11 mouse cellular contexts compared by ENCODE assay signal in genomic region chr2:63982351-63982751, GRCm38 (mm10).
DNase-seq lines count a peak whose midpoint lies in the region; ATAC-seq and TF ChIP-seq lines count a peak whose summit lies in the region.
"Had no signal": no experiment of that assay in that cellular context is flagged by ENCODE, and none has a peak within 500 bp of the region (broad histone marks: within the 10 kb centered on the region; RNA-seq: fewer than 3 reads in every experiment).

No protein-coding gene starts in this region.

- 0 out of 2 replicates have a peak, but pooled peaks have one; percentile 64 for TF ChIP-seq EP300 in heart, postnatal 0 days (IDR thresholded peaks at IDR 0.05; ENCODE audit: low read depth)

- TF ChIP-seq CTCF in heart, postnatal 0 days (IDR thresholded peaks at IDR 0.05; ENCODE audit: low read depth) = no peak

- no peak overlapping the region for H3K4me3 ChIP-seq in forebrain, embryonic 11.5 days (ENCODE audit: low read depth, low read length)
- no peak overlapping the region for H3K4me3 ChIP-seq in forebrain, embryonic 10.5 days
- no peak overlapping the region for H3K4me3 ChIP-seq in forebrain, embryonic 15.5 days
- no peak overlapping the region for H3K4me3 ChIP-seq in heart, postnatal 0 days (ENCODE audit: low read depth, low read length)
- no peak overlapping the region for H3K4me3 ChIP-seq in midbrain, embryonic 13.5 days (replicated peaks)
- H3K4me3 ChIP-seq: liver, embryonic 13.5 days had no signal

- H3K4me1 ChIP-seq in forebrain, embryonic 11.5 days (replicated peaks; ENCODE audit: control insufficient read depth, insufficient read depth, low read length) = peaks cover 8% of the 10 kb centered on the region; the same call in 1 of the 2 replicates
- peaks cover 20% of the 10 kb centered on the region for H3K4me1 ChIP-seq in forebrain, embryonic 10.5 days
- peaks cover 20% of the 10 kb centered on the region for H3K4me1 ChIP-seq in forebrain, embryonic 15.5 days
- H3K4me1 ChIP-seq in heart, postnatal 0 days (ENCODE audit: control insufficient read depth, insufficient read depth) = 0 out of 2 replicates have a peak, but pooled peaks cover 3% of the 10 kb centered on the region
- peaks cover 21% of the 10 kb centered on the region for H3K4me1 ChIP-seq in midbrain, embryonic 13.5 days (replicated peaks)
- H3K4me1 ChIP-seq: liver, embryonic 13.5 days had no signal

- WGBS in forebrain, embryonic 11.5 days = 10% methylated on average over 4 of the region's 4 CpGs
- 15% methylated on average over 4 of the region's 4 CpGs for WGBS in forebrain, embryonic 10.5 days
- 8% methylated on average over 4 of the region's 4 CpGs for WGBS in forebrain, embryonic 15.5 days
- WGBS in heart, postnatal 0 days = 23% methylated on average over 4 of the region's 4 CpGs
- WGBS in midbrain, embryonic 13.5 days = 21% methylated on average over 4 of the region's 4 CpGs

- H3K36me3 ChIP-seq in forebrain, embryonic 11.5 days (ENCODE audit: control insufficient read depth, insufficient read depth, low read length) = peaks cover 6% of the 10 kb centered on the region; the same call in 1 of the 2 replicates
- H3K36me3 ChIP-seq in forebrain, embryonic 10.5 days (replicated peaks) = peaks cover 29% of the 10 kb centered on the region
- H3K36me3 ChIP-seq in forebrain, embryonic 15.5 days = no peaks in the 10 kb centered on the region
- H3K36me3 ChIP-seq in heart, postnatal 0 days (replicated peaks; ENCODE audit: control insufficient read depth, insufficient read depth, low read length) = peaks cover 24% of the 10 kb centered on the region; the same call in 1 of the 2 replicates
- peaks cover 21% of the 10 kb centered on the region for H3K36me3 ChIP-seq in midbrain, embryonic 13.5 days
- H3K36me3 ChIP-seq: G1E had no signal

- ATAC-seq in forebrain, embryonic 11.5 days (replicated peaks; ENCODE audit: low FRiP score) = peak; percentile 67
- ATAC-seq in forebrain, embryonic 15.5 days (replicated peaks) = peak; percentile 83
- ATAC-seq in heart, postnatal 0 days (ENCODE audit: insufficient read depth, low read depth) = peak; percentile 95
- ATAC-seq in midbrain, embryonic 13.5 days = peak; percentile 61; the same call in 1 of the 2 replicates

- H3K27me3 ChIP-seq in forebrain, embryonic 11.5 days (ENCODE audit: control insufficient read depth, insufficient read depth, low read length) = peaks cover 5% of the 10 kb centered on the region; the same call in 1 of the 2 replicates
- peaks cover 44% of the 10 kb centered on the region; the same call in 1 of the 2 replicates for H3K27me3 ChIP-seq in forebrain, embryonic 10.5 days (ENCODE audit: poor library complexity, severe bottlenecking)
- H3K27me3 ChIP-seq in forebrain, embryonic 15.5 days = peaks cover 35% of the 10 kb centered on the region
- H3K27me3 ChIP-seq in heart, postnatal 0 days (ENCODE audit: control insufficient read depth, insufficient read depth, low read length) = no peaks in the 10 kb centered on the region
- no peaks in the 10 kb centered on the region for H3K27me3 ChIP-seq in midbrain, embryonic 13.5 days
- H3K27me3 ChIP-seq: liver, embryonic 13.5 days had no signal

- no peak overlapping the region for H3K27ac ChIP-seq in forebrain, embryonic 11.5 days (ENCODE audit: low read depth, low read length)
- H3K27ac ChIP-seq in forebrain, embryonic 10.5 days = no peak overlapping the region
- H3K27ac ChIP-seq in forebrain, embryonic 15.5 days (replicated peaks) = no peak overlapping the region
- H3K27ac ChIP-seq in heart, postnatal 0 days (ENCODE audit: low read depth) = peak overlapping the region; percentile 69
- H3K27ac ChIP-seq in midbrain, embryonic 13.5 days = peak overlapping the region; percentile 55; the same call in 1 of the 2 replicates
- H3K27ac ChIP-seq: liver, embryonic 13.5 days had no signal

- H3K9ac ChIP-seq in forebrain, embryonic 11.5 days (ENCODE audit: low read length) = no peak overlapping the region
- H3K9ac ChIP-seq in forebrain, embryonic 15.5 days (replicated peaks) = no peak overlapping the region
- no peak overlapping the region for H3K9ac ChIP-seq in heart, postnatal 0 days (replicated peaks; ENCODE audit: low read depth, low read length)
- no peak overlapping the region for H3K9ac ChIP-seq in midbrain, embryonic 13.5 days (replicated peaks)
- H3K9ac ChIP-seq: liver, embryonic 13.5 days had no signal

- H3K4me2 ChIP-seq in forebrain, embryonic 11.5 days (ENCODE audit: low read depth, low read length, severe bottlenecking) = no peak overlapping the region
- H3K4me2 ChIP-seq in forebrain, embryonic 15.5 days (replicated peaks) = no peak overlapping the region
- H3K4me2 ChIP-seq in heart, postnatal 0 days (ENCODE audit: low read depth, low read length) = peak overlapping the region; percentile 42
- no peak overlapping the region for H3K4me2 ChIP-seq in midbrain, embryonic 13.5 days (replicated peaks)
- H3K4me2 ChIP-seq: liver, embryonic 13.5 days had no signal

- DNase-seq in forebrain, embryonic 11.5 days (ENCODE audit: low spot score) = no peak
- no peak for DNase-seq in forebrain, embryonic 10.5 days (ENCODE audit: extremely low spot score, low spot score)
- DNase-seq in heart, postnatal 0 days (ENCODE audit: low spot score) = peak; percentile 95
- no peak for DNase-seq in right cerebral cortex, postnatal 4 days
- DNase-seq in c-Kit-positive CD71-positive TER-119-positive erythroid progenitor cells, embryonic 14.5 days (ENCODE audit: low spot score) = no peak
- no peak for DNase-seq in gastrocnemius, adult 8-10 months (ENCODE audit: low spot score in 2 of 2)
- DNase-seq: cerebellum, adult 18-20 months; liver, embryonic 13.5 days had no signal

- H3K9me3 ChIP-seq in forebrain, embryonic 11.5 days (ENCODE audit: control insufficient read depth, low read length) = no peaks in the 10 kb centered on the region
- no peaks in the 10 kb centered on the region; the same call in 1 of the 2 replicates for H3K9me3 ChIP-seq in forebrain, embryonic 10.5 days
- no peaks in the 10 kb centered on the region for H3K9me3 ChIP-seq in forebrain, embryonic 15.5 days
- H3K9me3 ChIP-seq in heart, postnatal 0 days (replicated peaks; ENCODE audit: control insufficient read depth, low read length) = no peaks in the 10 kb centered on the region
- no peaks in the 10 kb centered on the region for H3K9me3 ChIP-seq in midbrain, embryonic 13.5 days
- H3K9me3 ChIP-seq: liver, embryonic 13.5 days had no signal

Comparison
In these comparisons a context has a peak if more than half of its experiments do, and no peak if none do; other contexts are left out.
1. H3K27ac ChIP-seq: peak in heart, postnatal 0 days (single experiment) and midbrain, embryonic 13.5 days (single experiment); none in forebrain, embryonic 11.5 days (single experiment), forebrain, embryonic 10.5 days (single experiment) and forebrain, embryonic 15.5 days (single experiment).
2. Peak in every context shown above with its lines, with median percentiles within 50 percentile points of each other: ATAC-seq.